Mouse (Mus musculus): ENCODE results near the gene AI837181. TPM values are rescaled to one million over a fixed set of nuclear protein-coding genes. Genes with fewer than 3 reads are reported as not detected.

AI837181 gene
- polyA plus RNA-seq, 1 experiment from 2014 or later = 34.6 TPM

DNA sequence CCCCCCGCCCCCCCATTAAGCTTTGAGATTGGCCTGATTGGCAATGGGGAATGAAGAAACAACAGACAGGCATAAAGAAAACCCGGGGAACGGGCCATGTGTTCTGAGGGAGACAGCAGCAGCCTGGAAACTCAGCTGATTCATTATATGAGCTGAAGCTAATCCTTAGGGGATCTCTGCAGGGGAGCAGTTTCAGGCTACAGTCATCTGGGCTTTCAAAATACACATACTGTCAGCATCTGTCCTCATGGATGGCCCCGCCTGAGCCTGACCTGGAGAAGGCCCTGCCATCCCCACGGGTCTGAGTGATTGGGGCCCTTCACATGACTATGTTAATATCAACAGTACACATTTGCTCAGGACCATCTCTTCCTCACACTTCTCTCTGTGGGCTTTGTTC, 46.9 kb downstream of the AI837181 start:
- Histone ChIP-seq H3K27me3 (ENCODE audit: control insufficient read depth, insufficient read depth, low read length) (no peaks in the 10 kb centered on the region), H3K4me1 (ENCODE audit: control insufficient read depth, insufficient read depth, low read length) (peaks cover 8% of the 10 kb centered on the region), H3K36me3 (ENCODE audit: control insufficient read depth, insufficient read depth) (peaks cover 6% of the 10 kb centered on the region; the same call in 1 of the 2 replicates), H3K9ac (ENCODE audit: low read length) (no peak overlapping the region), H3K9me3 (replicated peaks; ENCODE audit: control insufficient read depth, low read length) (no peaks in the 10 kb centered on the region), H3K27ac (ENCODE audit: low read length) (no peak overlapping the region), H3K4me3 (ENCODE audit: low read length) (no peak overlapping the region), H3K4me2 (ENCODE audit: low read depth, low read length) (no peak overlapping the region)
- 49% methylated on average over 5 of the region's 5 CpGs for WGBS
- ATAC-seq (replicated peaks; ENCODE audit: extremely low read depth, insufficient read depth, low FRiP score) = no peak

DNA sequence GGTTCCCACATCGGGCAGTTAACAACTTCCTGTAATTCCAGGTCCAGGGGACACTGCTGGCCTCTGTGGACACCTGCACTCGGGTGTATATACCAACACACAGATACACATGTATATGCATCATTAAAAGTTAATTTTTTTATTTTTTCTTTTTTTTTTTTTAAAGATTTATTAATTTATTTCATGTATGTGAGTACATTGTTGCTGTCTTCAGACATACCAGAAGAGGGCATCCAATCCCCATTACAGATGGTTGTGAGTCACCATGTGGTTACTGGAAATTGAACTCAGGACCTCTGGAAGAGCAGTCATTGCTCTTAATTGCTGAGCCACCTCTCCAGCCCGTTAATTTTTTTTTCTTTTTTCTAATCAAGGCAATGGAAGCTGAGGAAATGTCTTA, 47.9 kb downstream of the AI837181 start:
- no peak overlapping the region for H3K27ac ChIP-seq (ENCODE audit: low read length)
- H3K4me1 ChIP-seq (ENCODE audit: control insufficient read depth, insufficient read depth, low read length) = peaks cover 8% of the 10 kb centered on the region
- no peaks in the 10 kb centered on the region for H3K9me3 ChIP-seq (replicated peaks; ENCODE audit: control insufficient read depth, low read length)
- 77% methylated on average over 3 of the region's 3 CpGs for WGBS
- H3K4me2 ChIP-seq (ENCODE audit: low read depth, low read length) = no peak overlapping the region
- H3K9ac ChIP-seq (ENCODE audit: low read length) = no peak overlapping the region
- no peaks in the 10 kb centered on the region for H3K27me3 ChIP-seq (ENCODE audit: control insufficient read depth, insufficient read depth, low read length)
- H3K36me3 ChIP-seq (ENCODE audit: control insufficient read depth, insufficient read depth) = no peaks in the 10 kb centered on the region; the same call in 1 of the 2 replicates
- H3K4me3 ChIP-seq (ENCODE audit: low read length) = no peak overlapping the region
- ATAC-seq (replicated peaks; ENCODE audit: extremely low read depth, insufficient read depth, low FRiP score) = no peak

DNA sequence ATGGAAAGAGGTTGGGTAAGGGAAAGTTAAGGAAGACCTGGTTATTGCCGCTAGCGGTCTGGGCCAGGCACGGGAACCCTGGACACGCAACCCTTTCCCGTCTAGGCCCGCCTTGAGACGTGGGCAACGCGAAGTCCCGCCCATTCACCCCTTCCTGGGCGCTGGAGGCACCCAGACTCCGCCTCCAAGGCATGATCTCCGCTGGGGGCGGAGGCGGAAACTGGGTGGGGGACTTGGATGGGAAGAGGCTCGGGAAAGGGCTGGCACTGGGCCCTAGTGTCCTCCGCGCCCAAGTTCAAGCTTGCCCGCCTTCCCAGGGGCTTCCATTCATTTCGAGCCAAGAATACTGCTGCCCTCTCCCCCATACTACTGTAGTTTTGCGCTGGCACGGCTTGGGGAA, 48.8 kb downstream of the AI837181 start, which contains the start of gene Efemp2:
Gene Efemp2 (plus strand): TSS at position 235 of the 400 bp plus-strand sequence.
- WGBS = 2% methylated on average over 22 of the region's 22 CpGs
- no peaks in the 10 kb centered on the region; the same call in 1 of the 2 replicates for H3K36me3 ChIP-seq (ENCODE audit: control insufficient read depth, insufficient read depth)
- H3K4me3 ChIP-seq (ENCODE audit: low read length) = peak within 1 kb of the TSS; percentile 72
- peak within 1 kb of the TSS; percentile 97 for H3K4me2 ChIP-seq (ENCODE audit: low read depth, low read length)
- peak; percentile 73 for ATAC-seq (replicated peaks; ENCODE audit: extremely low read depth, insufficient read depth, low FRiP score)
- peak within 1 kb of the TSS; percentile 86 for H3K27ac ChIP-seq (ENCODE audit: low read length)
- no peaks in the 10 kb centered on the region for H3K27me3 ChIP-seq (ENCODE audit: control insufficient read depth, insufficient read depth, low read length)
- H3K9me3 ChIP-seq (replicated peaks; ENCODE audit: control insufficient read depth, low read length) = no peaks in the 10 kb centered on the region
- H3K4me1 ChIP-seq (ENCODE audit: control insufficient read depth, insufficient read depth, low read length) = peaks cover 8% of the 10 kb centered on the region
- H3K9ac ChIP-seq (ENCODE audit: low read length) = peak within 1 kb of the TSS; percentile 90

DNA sequence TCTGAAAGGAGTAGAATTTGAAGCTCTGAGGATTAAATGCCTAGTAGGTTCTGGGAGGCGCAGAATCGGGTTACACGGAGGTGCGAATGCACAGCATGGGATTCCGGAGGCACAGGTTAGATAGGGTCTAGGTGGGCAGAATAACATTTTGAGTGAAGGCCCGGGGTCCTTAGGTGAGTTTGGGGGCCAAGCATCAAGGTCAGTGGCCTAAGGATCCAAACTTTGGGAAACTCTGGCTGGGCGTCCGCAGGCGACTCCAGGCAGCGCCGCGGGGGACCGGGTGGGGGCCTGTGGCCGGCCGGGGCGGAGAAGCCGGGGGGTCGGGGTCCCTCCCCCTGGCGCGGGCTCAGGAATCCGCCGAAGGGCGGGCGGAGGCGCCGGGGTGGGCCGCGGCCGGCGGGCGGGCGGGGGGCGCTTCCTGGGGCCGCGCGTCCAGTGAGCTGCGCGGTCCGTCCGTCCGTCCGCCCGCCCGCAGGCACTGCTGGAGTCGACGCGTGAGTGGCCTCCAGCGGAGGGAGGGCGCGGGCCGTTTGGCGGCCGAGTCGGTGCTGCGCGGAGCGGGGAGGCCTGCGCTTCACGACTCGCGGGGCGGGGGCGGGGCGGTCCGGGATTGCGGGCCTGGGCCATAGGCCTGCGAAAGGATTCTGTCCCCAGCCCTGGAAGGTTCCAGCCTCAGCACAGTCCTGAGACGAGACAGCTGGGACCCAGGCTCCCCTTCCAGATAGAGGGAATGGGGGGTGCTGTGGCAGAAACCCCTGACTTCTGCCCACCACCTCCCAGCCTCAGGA, 49.5 kb downstream of the AI837181 start:
- Histone ChIP-seq H3K36me3 (ENCODE audit: control insufficient read depth, insufficient read depth) (no peaks in the 10 kb centered on the region; the same call in 1 of the 2 replicates), H3K4me3 (ENCODE audit: low read length) (peak overlapping the region; percentile 72), H3K27ac (ENCODE audit: low read length) (peak overlapping the region; percentile 86), H3K4me1 (ENCODE audit: control insufficient read depth, insufficient read depth, low read length) (peaks cover 8% of the 10 kb centered on the region), H3K27me3 (ENCODE audit: control insufficient read depth, insufficient read depth, low read length) (no peaks in the 10 kb centered on the region), H3K9me3 (replicated peaks; ENCODE audit: control insufficient read depth, low read length) (no peaks in the 10 kb centered on the region), H3K4me2 (ENCODE audit: low read depth, low read length) (peak overlapping the region; percentile 97), H3K9ac (ENCODE audit: low read length) (peak overlapping the region; percentile 90)
- WGBS = under 1% methylated on average over 47 of the region's 68 CpGs
- peak; percentile 59 for ATAC-seq (replicated peaks; ENCODE audit: extremely low read depth, insufficient read depth, low FRiP score)

DNA sequence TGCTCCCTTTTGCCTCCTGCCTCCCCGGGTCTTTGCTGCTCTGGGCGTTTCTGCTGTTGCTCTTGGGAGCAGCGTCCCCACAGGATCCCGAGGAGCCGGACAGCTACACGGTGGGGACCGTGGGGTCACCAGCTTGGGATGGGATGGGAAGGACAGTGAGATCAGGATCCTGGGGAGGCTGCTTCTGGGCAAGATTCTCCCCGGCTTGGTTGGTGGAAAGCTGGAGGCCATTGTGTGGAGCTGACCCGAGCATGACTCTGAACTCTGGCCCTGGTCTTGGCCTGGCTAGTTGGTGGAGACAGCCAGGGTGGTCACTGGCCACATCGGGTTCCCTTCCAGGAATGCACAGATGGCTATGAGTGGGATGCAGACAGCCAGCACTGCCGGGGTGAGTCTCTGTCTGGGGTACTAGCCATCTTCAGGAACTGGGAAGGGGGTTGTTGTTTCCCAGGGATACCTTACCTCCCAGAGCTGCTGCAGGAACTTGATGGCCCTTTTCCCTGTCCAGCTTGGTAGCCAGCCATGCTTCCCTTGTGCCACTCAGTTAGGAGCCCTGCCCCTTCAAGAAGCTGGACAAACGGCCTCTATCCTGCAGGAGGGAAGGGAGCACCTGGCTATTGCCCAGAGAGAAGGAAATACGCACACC, 50.2 kb downstream of the AI837181 start:
- H3K27me3 ChIP-seq (ENCODE audit: control insufficient read depth, insufficient read depth, low read length) = no peaks in the 10 kb centered on the region
- H3K27ac ChIP-seq (ENCODE audit: low read length) = peak overlapping the region; percentile 86
- H3K4me2 ChIP-seq (ENCODE audit: low read depth, low read length) = peak overlapping the region; percentile 97
- WGBS = 20% methylated on average over 13 of the region's 13 CpGs
- H3K36me3 ChIP-seq (ENCODE audit: control insufficient read depth, insufficient read depth) = peaks cover 3% of the 10 kb centered on the region
- peak overlapping the region; percentile 72 for H3K4me3 ChIP-seq (ENCODE audit: low read length)
- no peaks in the 10 kb centered on the region for H3K9me3 ChIP-seq (replicated peaks; ENCODE audit: control insufficient read depth, low read length)
- 0 out of 2 replicates have a peak, but pooled peaks have one; percentile 1 for ATAC-seq (replicated peaks; ENCODE audit: extremely low read depth, insufficient read depth, low FRiP score)
- peak overlapping the region; percentile 90 for H3K9ac ChIP-seq (ENCODE audit: low read length)
- H3K4me1 ChIP-seq (ENCODE audit: control insufficient read depth, insufficient read depth, low read length) = peaks cover 8% of the 10 kb centered on the region

Other genes with a start within 250 kb of the AI837181 start
- 15.5 and 18.0 TPM in 2 replicates for gene Pacs1, start 152.0 kb upstream of the AI837181 start, polyA plus RNA-seq (2015; fragmentation: Nextera tagmentation; extraction: Ambion mirVana)
- gene Sf3b2, start 129.7 kb upstream of the AI837181 start, polyA plus RNA-seq (2015; fragmentation: Nextera tagmentation; extraction: Ambion mirVana) = 210 and 211 TPM in 2 replicates
- 7.3 and 7.7 TPM in 2 replicates for gene Gal3st3, start 126.8 kb upstream of the AI837181 start, polyA plus RNA-seq (2015; fragmentation: Nextera tagmentation; extraction: Ambion mirVana)
- not detected in 2 replicates for gene Catsper1, start 89.4 kb upstream of the AI837181 start, polyA plus RNA-seq (2015; fragmentation: Nextera tagmentation; extraction: Ambion mirVana)
- gene Cst6, start 75.6 kb upstream of the AI837181 start, polyA plus RNA-seq (2015; fragmentation: Nextera tagmentation; extraction: Ambion mirVana) = 1.00 and 2.1 TPM in 2 replicates
- 44.5 and 45.2 TPM in 2 replicates for gene Eif1ad, start 58.4 kb upstream of the AI837181 start, polyA plus RNA-seq (2015; fragmentation: Nextera tagmentation; extraction: Ambion mirVana)
- gene Banf1, start 58.0 kb upstream of the AI837181 start, polyA plus RNA-seq (2015; fragmentation: Nextera tagmentation; extraction: Ambion mirVana) = 441 and 465 TPM in 2 replicates
- gene Sart1, start 36.4 kb upstream of the AI837181 start, polyA plus RNA-seq (2015; fragmentation: Nextera tagmentation; extraction: Ambion mirVana) = 49.6 and 54.7 TPM in 2 replicates
- 1.6 and 2.1 TPM in 2 replicates for gene Tsga10ip, start 22.6 kb upstream of the AI837181 start, polyA plus RNA-seq (2015; fragmentation: Nextera tagmentation; extraction: Ambion mirVana)
- gene Drap1, start 165 bp upstream of the AI837181 start, polyA plus RNA-seq (2015; fragmentation: Nextera tagmentation; extraction: Ambion mirVana) = 219 and 232 TPM in 2 replicates
- 0.16 TPM in 1 of 2 replicates, not detected in the other for gene Fosl1, start 22.4 kb downstream of the AI837181 start, polyA plus RNA-seq (2015; fragmentation: Nextera tagmentation; extraction: Ambion mirVana)
- 7.6 and 8.0 TPM in 2 replicates for gene Ccdc85b, start 32.8 kb downstream of the AI837181 start, polyA plus RNA-seq (2015; fragmentation: Nextera tagmentation; extraction: Ambion mirVana)
- 108 TPM in 2 replicates for gene Fibp, start 35.5 kb downstream of the AI837181 start, polyA plus RNA-seq (2015; fragmentation: Nextera tagmentation; extraction: Ambion mirVana)
- 3.1 and 7.4 TPM in 2 replicates for gene Ctsw, start 43.4 kb downstream of the AI837181 start, polyA plus RNA-seq (2015; fragmentation: Nextera tagmentation; extraction: Ambion mirVana)
- gene Efemp2, start 48.8 kb downstream of the AI837181 start, polyA plus RNA-seq (2015; fragmentation: Nextera tagmentation; extraction: Ambion mirVana) = 62.7 and 76.1 TPM in 2 replicates
- gene Mus81, start 63.3 kb downstream of the AI837181 start, polyA plus RNA-seq (2015; fragmentation: Nextera tagmentation; extraction: Ambion mirVana) = 50.1 and 52.9 TPM in 2 replicates
- gene Cfl1, start 65.3 kb downstream of the AI837181 start, polyA plus RNA-seq (2015; fragmentation: Nextera tagmentation; extraction: Ambion mirVana) = 1,696 and 1,829 TPM in 2 replicates
- not detected in 2 replicates for gene 1700020D05Rik, start 78.6 kb downstream of the AI837181 start, polyA plus RNA-seq (2015; fragmentation: Nextera tagmentation; extraction: Ambion mirVana)
- gene Snx32, start 85.4 kb downstream of the AI837181 start, polyA plus RNA-seq (2015; fragmentation: Nextera tagmentation; extraction: Ambion mirVana) = 17.2 and 18.3 TPM in 2 replicates
- 0.54 and 0.61 TPM in 2 replicates for gene Ovol1, start 135.5 kb downstream of the AI837181 start, polyA plus RNA-seq (2015; fragmentation: Nextera tagmentation; extraction: Ambion mirVana)
- gene Ap5b1, start 142.9 kb downstream of the AI837181 start, polyA plus RNA-seq (2015; fragmentation: Nextera tagmentation; extraction: Ambion mirVana) = 3.8 and 4.0 TPM in 2 replicates
- 76.7 and 80.0 TPM in 2 replicates for gene Rnaseh2c, start 176.7 kb downstream of the AI837181 start, polyA plus RNA-seq (2015; fragmentation: Nextera tagmentation; extraction: Ambion mirVana)
- gene Kat5, start 185.1 kb downstream of the AI837181 start, polyA plus RNA-seq (2015; fragmentation: Nextera tagmentation; extraction: Ambion mirVana) = 30.3 and 31.8 TPM in 2 replicates
- 37.7 and 38.2 TPM in 2 replicates for gene Rela, start 212.3 kb downstream of the AI837181 start, polyA plus RNA-seq (2015; fragmentation: Nextera tagmentation; extraction: Ambion mirVana)
- gene Sipa1, start 238.6 kb downstream of the AI837181 start, polyA plus RNA-seq (2015; fragmentation: Nextera tagmentation; extraction: Ambion mirVana) = 23.5 and 24.9 TPM in 2 replicates

Measured in heart, embryonic 16.5 days (tissue).